Mouse (Mus musculus): Measurements from ENCODE around the gene Trpm8. TPM values are rescaled to one million over a fixed set of nuclear protein-coding genes. Genes with fewer than 3 reads are reported as not detected.

Trpm8 gene
- total and polyA plus RNA-seq, 2 experiments from 2014 or later = 0.36 to 0.38 TPM

DNA sequence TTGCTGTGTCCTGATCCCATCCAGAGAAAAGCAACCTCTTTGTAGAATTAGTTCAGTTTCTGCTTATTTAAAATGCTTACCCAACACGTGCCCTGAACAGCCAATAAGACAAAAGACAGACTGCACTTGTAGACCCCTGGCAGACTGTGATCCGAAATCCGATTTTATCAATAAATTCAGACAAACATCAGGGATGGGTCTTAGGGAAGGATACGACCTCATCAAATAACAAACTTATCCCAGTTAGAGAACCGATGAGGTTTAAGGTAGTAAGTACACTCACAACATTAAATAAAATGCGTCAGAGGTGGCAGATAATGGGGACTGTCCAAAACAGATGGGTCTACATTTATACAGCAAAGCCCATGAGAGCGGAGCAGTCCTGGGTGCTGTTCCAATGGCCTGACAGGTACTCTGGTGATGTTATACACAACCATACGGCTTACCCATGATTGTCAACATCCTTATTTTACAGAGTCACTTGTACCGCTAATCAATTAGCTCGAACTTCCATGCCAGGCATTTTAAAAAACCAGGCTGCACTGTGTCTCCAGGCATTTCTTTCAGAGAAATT lies 850 bp upstream of the Trpm8 start:
- Histone ChIP-seq H3K9me3 (ENCODE audit: low read length) (no peaks in the 10 kb centered on the region), H3K4me3 (ENCODE audit: low read depth, low read length) (peak overlapping the region; percentile 53), H3K27me3 (ENCODE audit: insufficient read depth, low read length) (no peaks in the 10 kb centered on the region), H3K4me1 (ENCODE audit: insufficient read depth) (peaks cover 18% of the 10 kb centered on the region), H3K4me2 (ENCODE audit: low read depth) (peak overlapping the region; percentile 55), H3K9ac (peak overlapping the region; percentile 59), H3K36me3 (ENCODE audit: insufficient read depth) (peaks cover 33% of the 10 kb centered on the region), H3K27ac (ENCODE audit: low read depth, low read length) (no peak overlapping the region)
- 17% methylated on average over 10 of the region's 10 CpGs for WGBS
- no peak for TF ChIP-seq CTCF (IDR thresholded peaks at IDR 0.05; ENCODE audit: low read depth)
- DNase-seq (no peak), ATAC-seq (peak; percentile 3)

DNA sequence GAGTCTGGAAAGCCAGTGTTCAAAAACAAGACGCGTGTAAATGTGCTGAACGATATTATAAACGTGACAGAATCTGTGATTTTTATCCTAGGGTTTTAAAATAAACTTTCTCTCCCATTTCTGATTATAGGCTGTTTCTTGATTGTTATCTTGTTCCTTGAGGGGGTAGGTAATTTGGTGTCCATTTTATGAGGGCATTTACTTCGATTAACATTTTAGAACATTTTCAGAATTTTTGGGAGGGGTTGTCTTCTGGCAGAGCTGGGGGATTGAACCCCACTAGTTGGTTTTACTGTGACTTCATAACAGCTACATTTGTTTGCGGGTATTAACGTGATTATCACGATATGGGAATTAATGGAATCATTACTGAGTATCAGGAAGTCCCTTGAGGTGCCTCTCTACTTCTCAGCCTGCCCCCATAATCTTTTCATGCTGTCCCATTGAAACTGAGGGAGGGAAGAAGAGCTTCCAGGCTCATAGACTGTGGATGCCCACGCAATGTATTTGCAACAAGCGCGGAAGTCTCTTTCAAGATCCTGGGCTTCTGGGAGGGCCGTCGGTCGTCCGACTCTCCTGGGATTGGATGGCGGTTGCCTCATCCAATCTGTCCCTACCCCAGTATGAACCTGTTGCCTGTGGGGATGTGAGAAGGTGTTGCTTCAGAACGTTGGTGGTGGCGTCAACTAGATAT lies 504 bp downstream of the Trpm8 start:
- DNase-seq = no peak
- 66% methylated on average over 18 of the region's 18 CpGs for WGBS
- H3K9ac ChIP-seq = peak overlapping the region; percentile 59
- peak overlapping the region; percentile 55 for H3K4me2 ChIP-seq (ENCODE audit: low read depth)
- H3K27me3 ChIP-seq (ENCODE audit: insufficient read depth, low read length) = no peaks in the 10 kb centered on the region
- H3K27ac ChIP-seq (ENCODE audit: low read depth, low read length) = peak overlapping the region; percentile 10
- H3K4me1 ChIP-seq (ENCODE audit: insufficient read depth) = peaks cover 18% of the 10 kb centered on the region
- no peak for TF ChIP-seq CTCF (IDR thresholded peaks at IDR 0.05; ENCODE audit: low read depth)
- peaks cover 26% of the 10 kb centered on the region for H3K36me3 ChIP-seq (ENCODE audit: insufficient read depth)
- peaks cover 11% of the 10 kb centered on the region; the same call in 1 of the 2 replicates for H3K9me3 ChIP-seq (ENCODE audit: low read length)
- H3K4me3 ChIP-seq (ENCODE audit: low read depth, low read length) = peak overlapping the region; percentile 53
- peak; percentile 0 for ATAC-seq

DNA sequence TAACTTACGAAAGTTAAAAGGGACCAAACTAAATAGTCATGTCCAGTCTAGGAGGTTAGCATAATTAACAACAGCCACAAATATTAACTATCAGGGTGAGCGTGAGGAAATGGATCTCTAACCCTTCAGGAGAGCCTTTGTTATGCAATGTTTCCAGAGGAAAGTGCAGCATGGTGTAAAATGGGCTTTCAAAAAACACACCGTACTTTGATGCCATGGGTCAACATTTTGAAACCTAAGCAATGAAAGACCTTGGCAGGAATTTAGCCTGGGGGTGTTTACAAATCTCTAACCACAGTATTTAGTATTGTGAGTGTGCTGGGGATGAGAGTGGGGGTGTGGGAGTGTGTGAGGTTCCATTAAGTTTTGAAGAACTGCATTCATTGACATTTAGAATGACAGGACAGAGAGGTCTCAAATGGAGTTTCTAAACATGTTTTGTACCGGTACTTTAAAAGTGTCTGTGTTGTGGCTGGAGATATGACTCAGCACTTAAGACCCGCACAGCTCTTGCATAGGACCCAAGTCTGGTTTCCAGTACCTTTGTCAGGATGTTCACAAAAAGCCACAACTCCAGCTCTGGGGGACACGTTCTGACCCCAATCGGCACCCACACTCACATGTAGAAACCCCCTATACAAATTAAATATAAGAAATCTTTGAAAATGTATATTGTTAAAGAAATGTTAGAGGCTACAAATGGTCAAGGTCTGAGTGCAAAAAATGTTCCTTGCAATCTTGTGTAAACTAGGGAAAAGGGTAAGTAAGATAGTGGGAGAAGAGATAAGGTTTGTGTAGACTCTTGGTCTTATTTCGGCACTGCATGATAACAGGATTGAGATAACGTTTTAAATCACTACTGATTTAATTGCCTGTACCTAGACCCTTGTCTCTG lies 1.9 kb downstream of the Trpm8 start:
- H3K4me1 ChIP-seq (ENCODE audit: insufficient read depth) = peaks cover 18% of the 10 kb centered on the region
- DNase-seq = no peak
- ATAC-seq = no peak
- no peak overlapping the region for H3K9ac ChIP-seq
- H3K27ac ChIP-seq (ENCODE audit: low read depth, low read length) = no peak overlapping the region
- no peak overlapping the region for H3K4me2 ChIP-seq (ENCODE audit: low read depth)
- TF ChIP-seq CTCF (IDR thresholded peaks at IDR 0.05; ENCODE audit: low read depth) = no peak
- WGBS = 69% methylated on average over 9 of the region's 9 CpGs
- peaks cover 14% of the 10 kb centered on the region for H3K36me3 ChIP-seq (ENCODE audit: insufficient read depth)
- peaks cover 25% of the 10 kb centered on the region for H3K9me3 ChIP-seq (ENCODE audit: low read length)
- H3K4me3 ChIP-seq (ENCODE audit: low read depth, low read length) = no peak overlapping the region
- H3K27me3 ChIP-seq (ENCODE audit: insufficient read depth, low read length) = no peaks in the 10 kb centered on the region

DNA sequence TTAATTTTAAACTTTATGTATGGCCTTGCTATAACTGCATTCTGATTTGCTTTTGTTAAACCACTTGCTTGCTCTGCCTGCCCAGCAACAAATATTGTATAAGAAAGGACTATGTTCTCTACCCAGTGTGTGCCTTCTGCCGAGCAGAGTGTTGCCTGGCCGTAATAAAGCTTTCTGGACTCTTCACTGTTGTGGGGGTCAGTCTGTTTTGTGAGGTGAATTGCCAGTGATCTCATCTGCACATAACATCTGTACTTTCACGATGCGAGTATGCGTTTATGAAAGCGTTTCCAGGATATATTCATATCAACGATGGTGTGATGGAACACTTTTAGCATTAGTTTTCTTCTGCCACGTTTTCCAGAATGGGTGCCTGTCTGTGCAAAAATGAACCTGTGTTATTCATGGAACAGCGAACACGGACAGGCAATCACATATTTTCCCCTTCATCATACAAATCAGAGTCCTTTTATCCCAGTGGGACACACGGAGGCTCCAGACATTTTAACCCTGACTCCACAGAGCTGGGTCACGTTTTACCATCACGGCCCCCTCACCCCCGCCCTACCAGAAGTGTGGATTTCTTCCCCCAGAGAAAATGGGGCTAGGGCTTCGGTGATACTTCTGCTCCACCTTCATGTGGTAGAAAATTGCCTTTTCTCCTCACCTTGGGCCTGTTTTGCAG lies 2.7 kb downstream of the Trpm8 start:
- DNase-seq (no peak), ATAC-seq (no peak)
- H3K36me3 ChIP-seq (ENCODE audit: insufficient read depth) = peaks cover 6% of the 10 kb centered on the region; the same call in 1 of the 2 replicates
- peaks cover 18% of the 10 kb centered on the region for H3K4me1 ChIP-seq (ENCODE audit: insufficient read depth)
- no peak overlapping the region for H3K27ac ChIP-seq (ENCODE audit: low read depth, low read length)
- no peak overlapping the region for H3K9ac ChIP-seq
- H3K9me3 ChIP-seq (ENCODE audit: low read length) = peaks cover 32% of the 10 kb centered on the region
- no peak overlapping the region for H3K4me3 ChIP-seq (ENCODE audit: low read depth, low read length)
- no peak for TF ChIP-seq CTCF (IDR thresholded peaks at IDR 0.05; ENCODE audit: low read depth)
- WGBS = 76% methylated on average over 15 of the region's 15 CpGs
- no peak overlapping the region for H3K4me2 ChIP-seq (ENCODE audit: low read depth)
- H3K27me3 ChIP-seq (ENCODE audit: insufficient read depth, low read length) = no peaks in the 10 kb centered on the region

- no peak for TF ChIP-seq CTCF (IDR thresholded peaks at IDR 0.05; ENCODE audit: low read depth)
- 64% methylated on average over 3 of the region's 3 CpGs for WGBS
- ATAC-seq = no peak
Measured at GRCm38 (mm10) chr1:88282301-88282700, 4.8 kb downstream of the Trpm8 start.

DNA sequence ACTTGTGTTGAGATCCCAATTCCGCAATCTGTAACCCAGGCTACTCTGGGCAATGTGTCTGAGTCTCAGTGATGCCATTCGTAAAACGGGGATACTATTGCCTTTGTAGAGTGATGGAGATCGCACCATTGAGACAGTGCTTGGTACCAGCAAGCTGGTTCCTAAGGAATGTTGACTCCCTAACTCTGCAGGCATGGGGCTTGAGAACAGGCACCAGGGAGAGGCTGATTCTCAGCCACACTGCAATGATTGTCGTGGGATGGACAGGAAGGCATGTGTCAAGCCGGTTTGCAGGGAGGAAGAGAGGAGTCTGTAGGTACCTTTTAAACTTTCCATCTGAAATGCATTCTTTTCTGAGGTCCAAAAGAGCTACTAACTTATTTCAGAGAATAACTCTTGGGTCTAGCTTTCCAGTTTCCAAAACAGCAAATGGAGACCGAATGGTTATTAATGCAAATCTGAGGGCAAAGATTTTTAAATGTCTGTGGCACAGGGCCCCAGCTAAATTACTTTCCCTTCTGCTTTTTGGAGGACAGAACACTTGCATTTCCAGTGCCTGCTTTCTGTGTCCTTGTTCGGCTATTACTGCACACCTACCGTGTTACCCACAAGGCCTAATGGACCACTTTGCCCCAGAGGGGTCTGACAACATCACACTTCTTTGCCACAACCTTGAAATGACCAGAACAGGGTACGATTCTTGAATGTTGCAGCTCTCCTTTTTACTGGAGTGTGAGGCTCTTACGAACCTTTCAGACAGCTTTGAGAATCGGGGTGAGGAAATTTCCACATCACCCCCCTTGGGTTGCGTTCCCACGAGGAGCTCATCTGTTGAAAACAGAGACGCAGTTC lies 6.1 kb downstream of the Trpm8 start:
- Histone ChIP-seq H3K4me3 (ENCODE audit: low read depth, low read length) (no peak overlapping the region), H3K27me3 (ENCODE audit: insufficient read depth, low read length) (no peaks in the 10 kb centered on the region), H3K9ac (no peak overlapping the region), H3K27ac (ENCODE audit: low read depth, low read length) (no peak overlapping the region), H3K4me1 (ENCODE audit: insufficient read depth) (no peaks in the 10 kb centered on the region), H3K4me2 (ENCODE audit: low read depth) (no peak overlapping the region), H3K9me3 (ENCODE audit: low read length) (peaks cover 59% of the 10 kb centered on the region), H3K36me3 (ENCODE audit: insufficient read depth) (no peaks in the 10 kb centered on the region)
- no peak for DNase-seq
- ATAC-seq = no peak
- TF ChIP-seq CTCF (IDR thresholded peaks at IDR 0.05; ENCODE audit: low read depth) = no peak
- 82% methylated on average over 15 of the region's 15 CpGs for WGBS

More at GRCm38 (mm10) chr1:88282301-88282700, 4.8 kb downstream of the Trpm8 start:
- Histone ChIP-seq H3K4me3 (ENCODE audit: low read depth, low read length) (no peak overlapping the region), H3K9ac (no peak overlapping the region), H3K9me3 (ENCODE audit: low read length) (peaks cover 47% of the 10 kb centered on the region), H3K27me3 (ENCODE audit: insufficient read depth, low read length) (no peaks in the 10 kb centered on the region), H3K4me2 (ENCODE audit: low read depth) (no peak overlapping the region), H3K4me1 (ENCODE audit: insufficient read depth) (0 out of 2 replicates have a peak, but pooled peaks cover 4% of the 10 kb centered on the region), H3K27ac (ENCODE audit: low read depth, low read length) (no peak overlapping the region), H3K36me3 (ENCODE audit: insufficient read depth) (no peaks in the 10 kb centered on the region)
- DNase-seq = no peak

Measured in forebrain, postnatal 0 days (tissue).